Mouse (Mus musculus) liver, embryonic 12.5 days (tissue): ENCODE data around the gene Diablo. TPM values are rescaled to one million over a fixed set of nuclear protein-coding genes. Genes with fewer than 3 reads are reported as not detected.

Experiments used
- ATAC-seq: fragments of 200-750 bp; cut with Nextera tagmentation; 2 replicates; pipeline ENCODE4 v1.8.0; 2017; ENCODE audit warnings: moderate number of reproducible peaks, mild to moderate bottlenecking, moderate library complexity
- H3K27ac ChIP-seq: fragments of 300-500 bp; sonication (generic); 2 replicates; pipeline ENCODE4 v1.5.1; 2016; ENCODE audit warnings: mild to moderate bottlenecking
- H3K27me3 ChIP-seq: fragments of 300-500 bp; sonication (generic); replicated peaks from 2 replicates; pipeline ENCODE4 v1.6.1; 2016; ENCODE audit warnings: mild to moderate bottlenecking, moderate library complexity
- H3K36me3 ChIP-seq: fragments of 300-500 bp; sonication (generic); 2 replicates; pipeline ENCODE4 v1.6.1; 2016; ENCODE audit warnings: mild to moderate bottlenecking, moderate library complexity
- H3K4me1 ChIP-seq: fragments of 300-500 bp; sonication (generic); 2 replicates; pipeline ENCODE4 v1.6.1; 2016
- H3K4me2 ChIP-seq: fragments of 300-500 bp; sonication (generic); 2 replicates; pipeline ENCODE4 v1.6.1; 2016; ENCODE audit warnings: mild to moderate bottlenecking, moderate library complexity
- H3K4me3 ChIP-seq: fragments of 300-500 bp; sonication (generic); 2 replicates; pipeline ENCODE4 v1.5.1; 2016; ENCODE audit warnings: mild to moderate bottlenecking, moderate library complexity
- H3K9ac ChIP-seq: fragments of 300-500 bp; sonication (generic); 2 replicates; pipeline ENCODE4 v1.6.1; 2016; ENCODE audit warnings: mild to moderate bottlenecking, moderate library complexity
- H3K9me3 ChIP-seq: fragments of 300-500 bp; sonication (generic); replicated peaks from 2 replicates; pipeline ENCODE4 v1.6.1; 2016; ENCODE audit warnings: mild to moderate bottlenecking, moderate library complexity
- WGBS: fragments of 180-500 bp; shearing (Covaris S2); methylation state at CpG from one replicate; pipeline ENCODE4 v1.1.7; 2016; ENCODE audit not compliant: insufficient replicate concordance; 5-methylcytosine and 5-hydroxymethylcytosine counted together
- polyA plus RNA-seq: library from polyadenylated mRNA; unstranded; fragments of >200 nt; fragmentation: Nextera tagmentation; extraction: Ambion mirVana; gene quantifications from 2 replicates; pipeline ENCODE4 v1.2.1, GENCODE M21; 2016

Diablo gene
- polyA plus RNA-seq, result 71.6 and 75.7 TPM in 2 replicates

DNA sequence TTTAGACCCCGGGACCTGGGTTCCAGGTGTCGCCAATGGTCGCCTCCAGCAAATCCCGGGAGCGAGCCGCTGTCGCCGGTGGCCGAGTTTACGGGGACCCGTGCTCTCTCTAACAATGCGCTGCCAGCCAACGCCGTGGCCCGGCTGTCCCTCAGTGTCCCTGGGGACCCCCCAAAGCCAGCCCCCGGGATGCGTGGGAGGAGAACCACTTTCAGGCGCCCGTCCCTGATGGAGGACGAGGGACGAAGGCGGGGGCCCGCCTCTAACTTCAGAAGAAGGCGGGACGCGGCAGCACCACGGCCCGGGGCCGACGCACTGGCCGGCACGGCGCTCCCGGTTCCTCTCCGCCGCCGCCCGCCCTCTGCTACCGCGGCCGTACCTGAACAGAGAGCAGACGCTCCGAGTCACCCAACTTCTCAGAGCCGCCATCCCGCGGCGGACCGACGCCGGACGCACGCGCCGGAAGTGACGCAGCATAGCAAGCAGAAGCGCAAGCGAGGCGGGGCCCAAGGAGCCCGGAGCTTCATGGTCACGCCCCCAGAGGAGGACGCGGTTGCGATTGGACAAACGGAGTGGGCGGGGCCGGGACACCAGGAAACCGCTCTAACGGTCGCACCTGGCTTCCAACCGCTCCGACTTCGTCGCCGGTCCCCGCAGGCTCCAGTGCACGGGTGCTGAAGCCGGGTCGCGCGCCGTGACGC lies at the start of gene Diablo:
TSS of gene Diablo (minus strand) at position 485 of the 701 bp plus-strand sequence.
- H3K4me3 ChIP-seq, result peak within 1 kb of the TSS; percentile 87
- no peaks in the 10 kb centered on the region for H3K27me3 ChIP-seq
- no peaks in the 10 kb centered on the region for H3K9me3 ChIP-seq
- H3K9ac ChIP-seq, result peak within 1 kb of the TSS; percentile 87
- ATAC-seq, result peak; percentile 96
- peak within 1 kb of the TSS; percentile 79 for H3K27ac ChIP-seq
- WGBS, result under 1% methylated on average over 81 of the region's 82 CpGs
- H3K4me1 ChIP-seq, result peaks cover 38% of the 10 kb centered on the region
- peak within 1 kb of the TSS; percentile 92 for H3K4me2 ChIP-seq
- peaks cover 24% of the 10 kb centered on the region for H3K36me3 ChIP-seq

DNA sequence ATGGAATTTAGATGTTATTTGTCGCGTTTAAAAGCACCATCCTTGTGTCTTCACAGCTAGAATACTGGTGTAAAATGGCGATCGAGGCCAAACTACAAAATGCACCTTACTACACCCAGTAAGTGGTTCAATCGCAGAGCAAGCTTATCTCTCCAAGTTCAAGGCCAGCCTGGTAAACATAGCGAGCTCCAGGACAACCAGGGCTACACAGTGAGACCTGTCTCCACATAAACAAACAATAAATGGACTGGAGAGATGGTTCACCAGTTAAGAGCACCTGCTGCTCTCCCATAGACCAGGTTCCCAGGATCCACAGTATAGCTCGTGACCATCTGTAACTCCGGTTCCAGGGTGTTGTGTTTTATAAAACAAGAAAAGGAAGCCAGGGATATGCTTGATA lies 49.4 kb upstream of the Diablo start:
- Histone ChIP-seq H3K4me3 (peak overlapping the region; percentile 94), H3K4me1 (peaks cover 23% of the 10 kb centered on the region), H3K9ac (peak overlapping the region; percentile 37; the same call in 1 of the 2 replicates), H3K27me3 (no peaks in the 10 kb centered on the region), H3K4me2 (peak overlapping the region; percentile 93), H3K9me3 (no peaks in the 10 kb centered on the region), H3K27ac (0 out of 2 replicates have a peak overlapping the region, but pooled peaks have one; percentile 17), H3K36me3 (peaks cover 25% of the 10 kb centered on the region)
- 0 out of 2 replicates have a peak, but pooled peaks have one; percentile 19 for ATAC-seq
- WGBS, result 49% methylated on average over 8 of the region's 8 CpGs

- Histone ChIP-seq H3K4me1 (peaks cover 23% of the 10 kb centered on the region), H3K27me3 (no peaks in the 10 kb centered on the region), H3K4me2 (peak within 1 kb of the TSS; percentile 93), H3K9me3 (no peaks in the 10 kb centered on the region), H3K27ac (peak within 1 kb of the TSS; percentile 75), H3K4me3 (peak within 1 kb of the TSS; percentile 94), H3K9ac (peak within 1 kb of the TSS; percentile 91), H3K36me3 (peaks cover 33% of the 10 kb centered on the region)
- ATAC-seq, result peak; percentile 90
- 2% methylated on average over 54 of the region's 54 CpGs for WGBS
Measured at GRCm38 (mm10) chr5:123572357-123573186, 48.6 kb upstream of the Diablo start, which contains the start of gene Vps33a. TSS of gene Vps33a (minus strand) at chr5:123573038.

GRCm38 (mm10) chr5:123561128-123561527 lies 37.2 kb upstream of the Diablo start:
- no peak for ATAC-seq
- no peak overlapping the region for H3K4me3 ChIP-seq
- H3K4me2 ChIP-seq, result no peak overlapping the region
- H3K9ac ChIP-seq, result no peak overlapping the region
- 92% methylated on average over 11 of the region's 11 CpGs for WGBS
- no peak overlapping the region for H3K27ac ChIP-seq
- H3K9me3 ChIP-seq, result no peaks in the 10 kb centered on the region
- H3K36me3 ChIP-seq, result peaks cover 98% of the 10 kb centered on the region
- H3K27me3 ChIP-seq, result no peaks in the 10 kb centered on the region
- peaks cover 5% of the 10 kb centered on the region; the same call in 1 of the 2 replicates for H3K4me1 ChIP-seq

DNA sequence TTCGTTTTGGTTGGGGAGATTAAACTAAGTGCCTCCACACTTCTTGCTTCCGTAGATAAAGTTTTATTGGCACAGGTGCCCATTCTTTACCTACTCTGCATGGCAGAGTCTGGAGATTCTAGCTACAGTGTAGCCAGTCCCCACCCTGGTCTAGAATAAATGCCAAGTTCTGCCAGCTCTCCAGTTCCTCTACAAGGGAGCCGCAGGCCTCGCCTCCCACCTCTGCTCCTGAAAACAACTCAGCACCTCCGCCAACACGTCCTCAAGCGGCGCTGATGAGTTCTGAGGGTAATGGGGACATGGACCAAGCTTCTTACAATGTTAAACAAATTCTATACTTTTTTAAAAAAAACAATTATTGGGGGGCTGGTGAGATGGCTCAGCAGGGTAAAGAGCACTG lies 35.6 kb upstream of the Diablo start:
- Histone ChIP-seq H3K4me2 (no peak overlapping the region), H3K36me3 (peaks cover 91% of the 10 kb centered on the region), H3K9me3 (no peaks in the 10 kb centered on the region), H3K27ac (no peak overlapping the region), H3K27me3 (no peaks in the 10 kb centered on the region), H3K4me3 (no peak overlapping the region), H3K9ac (no peak overlapping the region), H3K4me1 (peaks cover 17% of the 10 kb centered on the region)
- WGBS, result 86% methylated on average over 8 of the region's 8 CpGs
- ATAC-seq, result no peak

GRCm38 (mm10) chr5:123556451-123556850 lies 32.5 kb upstream of the Diablo start:
- Histone ChIP-seq H3K36me3 (peaks cover 67% of the 10 kb centered on the region), H3K27ac (peak overlapping the region; percentile 48; the same call in 1 of the 2 replicates), H3K4me1 (peaks cover 17% of the 10 kb centered on the region), H3K27me3 (no peaks in the 10 kb centered on the region), H3K4me3 (no peak overlapping the region), H3K9me3 (no peaks in the 10 kb centered on the region), H3K9ac (no peak overlapping the region), H3K4me2 (no peak overlapping the region)
- no peak for ATAC-seq
- 61% methylated on average over 2 of the region's 2 CpGs for WGBS

GRCm38 (mm10) chr5:123555693-123556092 lies 31.7 kb upstream of the Diablo start:
- H3K27ac ChIP-seq, result peak overlapping the region; percentile 64; the same call in 1 of the 2 replicates

GRCm38 (mm10) chr5:123533801-123534200 lies 9.8 kb upstream of the Diablo start:
- ATAC-seq, result no peak
- Histone ChIP-seq H3K36me3 (peaks cover 85% of the 10 kb centered on the region), H3K27ac (no peak overlapping the region), H3K4me3 (no peak overlapping the region), H3K4me1 (no peaks in the 10 kb centered on the region), H3K9me3 (no peaks in the 10 kb centered on the region), H3K27me3 (no peaks in the 10 kb centered on the region), H3K4me2 (no peak overlapping the region), H3K9ac (no peak overlapping the region)
- WGBS, result 85% methylated on average over 10 of the region's 10 CpGs

More at GRCm38 (mm10) chr5:123555693-123556092, 31.7 kb upstream of the Diablo start:
- Histone ChIP-seq H3K27me3 (no peaks in the 10 kb centered on the region), H3K36me3 (peaks cover 60% of the 10 kb centered on the region), H3K9ac (0 out of 2 replicates have a peak overlapping the region, but pooled peaks have one; percentile 3), H3K9me3 (no peaks in the 10 kb centered on the region), H3K4me1 (peaks cover 17% of the 10 kb centered on the region), H3K4me3 (no peak overlapping the region), H3K4me2 (peak overlapping the region; percentile 34)
- WGBS, result 59% methylated on average over 7 of the region's 7 CpGs
- peak; percentile 96 for ATAC-seq

- ATAC-seq, result no peak
- H3K36me3 ChIP-seq, result peaks cover 70% of the 10 kb centered on the region
Measured at GRCm38 (mm10) chr5:123530056-123530455, 6.1 kb upstream of the Diablo start.

GRCm38 (mm10) chr5:123528641-123529040 lies 4.7 kb upstream of the Diablo start:
- 72% methylated on average over 7 of the region's 7 CpGs for WGBS
- Histone ChIP-seq H3K27me3 (no peaks in the 10 kb centered on the region), H3K4me3 (no peak overlapping the region), H3K4me2 (no peak overlapping the region), H3K4me1 (peaks cover 15% of the 10 kb centered on the region), H3K36me3 (peaks cover 57% of the 10 kb centered on the region), H3K27ac (no peak overlapping the region), H3K9me3 (no peaks in the 10 kb centered on the region), H3K9ac (no peak overlapping the region)
- ATAC-seq, result no peak

More at GRCm38 (mm10) chr5:123530056-123530455, 6.1 kb upstream of the Diablo start:
- no peak overlapping the region for H3K4me2 ChIP-seq
- no peak overlapping the region for H3K4me3 ChIP-seq
- no peaks in the 10 kb centered on the region for H3K9me3 ChIP-seq
- no peak overlapping the region for H3K27ac ChIP-seq
- H3K4me1 ChIP-seq, result peaks cover 7% of the 10 kb centered on the region
- H3K27me3 ChIP-seq, result no peaks in the 10 kb centered on the region
- 79% methylated on average over 8 of the region's 8 CpGs for WGBS
- no peak overlapping the region for H3K9ac ChIP-seq

DNA sequence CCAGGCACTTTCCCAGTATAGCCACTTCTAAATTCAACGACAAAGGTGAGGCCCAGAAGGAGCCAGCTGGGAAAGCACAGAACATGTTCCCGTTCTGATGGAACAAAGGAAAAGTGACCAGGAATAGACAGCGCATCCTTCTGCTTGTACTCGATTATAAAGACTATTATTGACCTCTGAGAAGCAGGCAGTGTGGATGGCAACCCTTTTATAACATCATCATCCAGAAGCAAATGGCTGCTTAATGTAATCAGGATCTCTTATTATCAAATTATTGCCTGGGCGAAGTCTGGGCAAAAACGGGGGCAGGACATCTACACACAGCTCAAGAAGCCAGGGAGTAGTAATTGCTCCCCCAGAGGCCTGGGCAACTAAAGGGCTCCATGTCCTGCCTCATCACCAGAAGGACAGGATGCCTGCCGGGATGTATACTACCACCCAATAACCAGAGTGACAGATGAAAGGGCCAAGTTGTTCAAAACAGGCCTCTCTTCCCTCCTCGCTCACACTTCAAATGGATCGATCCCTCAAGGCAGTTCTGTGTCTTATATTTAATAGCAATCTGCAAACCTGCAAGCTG lies 2.0 kb upstream of the Diablo start:
- Histone ChIP-seq H3K27me3 (no peaks in the 10 kb centered on the region), H3K9me3 (no peaks in the 10 kb centered on the region), H3K4me1 (peaks cover 38% of the 10 kb centered on the region), H3K36me3 (peaks cover 31% of the 10 kb centered on the region), H3K9ac (no peak overlapping the region), H3K4me2 (no peak overlapping the region), H3K4me3 (no peak overlapping the region), H3K27ac (no peak overlapping the region)
- 76% methylated on average over 9 of the region's 9 CpGs for WGBS
- ATAC-seq, result no peak
